Mouse (Mus musculus) adrenal gland (tissue): ENCODE measurements around the gene Poc1a.

Experiments
- intact Hi-C: fragments of 180-260 bp; cut with DNase I; formaldehyde crosslinking; loops from one replicate; pipeline ENCODE4 v1.15.1; 2025

Gene Poc1a

GRCm38 (mm10) chr9:106263381-106263924 lies 17.4 kb upstream of the Poc1a start:
- intact Hi-C loops, result no loop called here

GRCm38 (mm10) chr9:106265358-106266075 lies 15.3 kb upstream of the Poc1a start:
- intact Hi-C loops, result no loop called here

DNA sequence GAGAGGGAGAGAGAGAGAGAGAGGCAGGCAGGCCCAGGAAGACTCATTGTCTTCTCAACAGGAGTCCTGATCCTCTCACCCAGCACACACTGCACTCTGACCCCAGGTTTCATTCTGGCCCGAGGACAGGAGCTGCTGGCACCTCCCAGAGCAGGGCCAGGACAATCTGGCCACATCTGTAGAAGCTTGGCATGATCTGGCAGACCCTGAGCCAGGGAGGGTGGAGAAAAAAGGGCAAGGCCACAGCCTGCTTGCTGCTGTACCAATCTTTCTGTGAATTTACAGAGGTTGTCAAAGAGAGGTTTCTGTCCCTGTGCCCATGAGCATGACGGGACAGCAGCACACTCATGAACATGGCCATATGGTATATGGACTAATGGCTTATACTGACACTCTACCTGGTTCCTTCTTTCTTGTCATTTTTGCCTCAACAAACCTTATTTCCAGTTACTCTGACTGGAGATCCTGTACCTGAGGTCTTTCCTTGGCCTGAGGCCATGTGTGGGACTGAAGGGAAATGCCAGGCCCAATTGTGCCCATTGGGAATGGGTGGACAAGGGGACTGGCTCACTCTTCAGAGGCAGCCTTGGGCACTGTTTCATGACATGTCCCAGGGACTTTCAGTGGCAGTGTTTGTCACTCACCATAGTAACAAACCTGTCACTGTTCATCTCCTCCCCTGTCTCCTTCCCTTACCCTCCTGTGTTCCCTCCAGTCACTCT lies 13.8 kb upstream of the Poc1a start:
- intact Hi-C loops, result no loop called here

DNA sequence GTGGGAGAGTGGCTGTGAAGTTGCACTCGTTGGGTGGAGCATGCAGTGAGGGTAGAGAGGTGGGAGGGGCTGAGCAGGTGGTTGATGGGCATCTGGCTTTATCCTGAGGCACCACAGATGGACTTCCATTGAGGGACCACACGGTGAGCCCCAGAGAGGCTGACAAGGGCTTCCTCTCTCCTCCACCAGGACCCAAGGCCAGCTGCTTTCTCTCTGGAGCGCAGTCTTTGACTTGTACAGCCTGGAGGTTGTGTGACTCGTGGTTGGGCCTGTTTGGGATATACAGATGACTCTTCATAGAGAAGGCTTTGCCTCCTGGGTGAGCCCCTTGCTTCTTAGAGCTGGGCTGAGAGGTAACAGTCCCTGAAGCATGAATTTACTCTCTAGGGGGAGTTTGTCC lies 12.4 kb upstream of the Poc1a start:
- intact Hi-C loops, result no loop called here

GRCm38 (mm10) chr9:106269076-106269788 lies 11.6 kb upstream of the Poc1a start:
- intact Hi-C loops, result no loop called here

GRCm38 (mm10) chr9:106269879-106270278 lies 11.0 kb upstream of the Poc1a start:
- intact Hi-C loops, result loop anchor here (5.0 kb wide), 1 partner anchor 33 kb away; no protein-coding TSS in a partner anchor

DNA sequence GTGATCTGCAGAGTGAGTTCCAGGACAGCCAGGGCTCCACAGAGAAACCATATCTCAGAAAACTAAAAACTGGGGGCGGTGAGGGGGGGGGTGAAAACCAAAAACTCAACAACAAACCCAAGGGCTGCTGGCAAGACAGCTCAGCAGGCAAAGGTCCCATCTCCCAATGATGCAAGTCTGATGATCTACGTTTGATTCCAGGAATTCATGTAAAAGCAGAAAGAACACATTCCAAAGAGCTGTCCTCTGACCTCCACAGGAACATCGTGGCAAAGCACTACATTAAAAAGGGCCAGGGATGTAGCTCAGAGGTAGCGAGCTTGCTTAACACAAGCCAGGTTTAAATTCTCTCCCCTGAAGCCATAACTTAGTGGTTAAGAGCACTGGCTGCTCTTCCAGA lies 10.2 kb upstream of the Poc1a start:
- intact Hi-C loops, result loop anchor here (5.0 kb wide), 1 partner anchor 33 kb away; no protein-coding TSS in a partner anchor

DNA sequence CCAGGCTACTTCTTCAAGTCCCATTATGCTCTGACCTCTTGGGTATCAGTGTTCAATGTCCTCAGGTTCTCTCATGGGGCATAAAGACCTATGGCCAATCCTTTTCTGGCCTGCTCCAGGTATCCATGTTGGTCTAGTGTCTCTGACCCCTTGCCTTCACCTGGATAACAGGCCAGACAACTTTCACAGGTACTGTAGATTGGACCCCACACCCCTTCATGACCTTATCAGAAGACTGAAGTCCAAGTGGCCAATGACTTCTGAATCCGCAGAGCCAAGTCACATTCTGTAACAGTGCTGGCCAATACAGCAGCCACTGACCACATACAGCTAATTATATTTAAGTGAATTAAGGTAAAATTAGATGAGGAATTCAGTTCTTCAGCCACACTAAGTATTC lies 8.6 kb upstream of the Poc1a start:
- intact Hi-C loops, result loop anchor here (5.0 kb wide), 1 partner anchor 35 kb away; no protein-coding TSS in a partner anchor

DNA sequence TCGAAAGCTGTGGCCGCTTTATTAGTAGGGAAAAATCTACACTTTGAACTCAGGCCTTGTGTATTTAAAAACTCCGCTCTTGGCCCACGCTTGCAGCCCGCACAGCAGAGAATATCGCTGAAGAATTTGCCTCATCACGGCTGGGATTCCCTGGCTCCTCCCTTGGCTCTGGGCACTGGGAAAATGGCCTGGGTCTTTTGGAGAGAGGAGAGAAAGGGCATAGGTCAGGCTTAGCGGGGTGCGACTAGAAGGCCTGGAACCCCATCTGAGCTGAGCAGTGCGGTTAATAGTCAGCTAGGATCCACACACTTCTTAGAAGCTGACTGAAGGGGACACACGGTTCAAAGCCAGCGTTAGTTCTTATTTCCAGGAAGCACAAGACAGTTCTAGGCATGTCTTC lies 7.6 kb upstream of the Poc1a start:
- intact Hi-C loops, result loop anchor here (5.0 kb wide), 1 partner anchor 36 kb away; no protein-coding TSS in a partner anchor

GRCm38 (mm10) chr9:106273791-106274190 lies 7.1 kb upstream of the Poc1a start:
- intact Hi-C loops, result loop anchor here (5.0 kb wide), 1 partner anchor 36 kb away; no protein-coding TSS in a partner anchor

DNA sequence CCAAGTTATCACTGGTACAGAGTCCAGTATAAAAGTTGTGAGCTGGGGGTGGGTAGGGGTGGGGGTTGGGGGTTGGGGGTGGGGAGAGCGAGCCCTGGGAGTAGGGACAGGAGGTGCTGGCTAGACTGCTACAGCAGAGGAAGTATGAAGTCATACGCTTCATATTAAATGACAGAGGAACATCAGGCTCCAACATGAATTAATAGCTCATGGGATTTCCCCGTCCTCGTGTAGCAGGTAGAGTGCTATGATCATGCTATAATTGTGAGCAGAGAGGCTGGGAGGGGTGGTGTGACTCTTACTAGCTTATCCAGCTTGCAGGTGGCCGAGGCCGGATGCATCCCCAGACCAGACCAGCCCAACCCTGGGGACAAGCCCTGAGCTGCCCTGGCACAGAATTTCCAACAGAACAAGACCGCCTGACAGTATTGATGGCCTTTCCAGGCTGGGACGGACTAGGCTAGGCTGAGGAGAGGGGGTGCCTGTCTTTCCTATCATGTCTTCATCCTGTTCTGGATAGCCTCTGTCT lies 6.1 kb upstream of the Poc1a start:
- intact Hi-C loops, result loop anchor here (5.0 kb wide), 1 partner anchor 37 kb away; no protein-coding TSS in a partner anchor

DNA sequence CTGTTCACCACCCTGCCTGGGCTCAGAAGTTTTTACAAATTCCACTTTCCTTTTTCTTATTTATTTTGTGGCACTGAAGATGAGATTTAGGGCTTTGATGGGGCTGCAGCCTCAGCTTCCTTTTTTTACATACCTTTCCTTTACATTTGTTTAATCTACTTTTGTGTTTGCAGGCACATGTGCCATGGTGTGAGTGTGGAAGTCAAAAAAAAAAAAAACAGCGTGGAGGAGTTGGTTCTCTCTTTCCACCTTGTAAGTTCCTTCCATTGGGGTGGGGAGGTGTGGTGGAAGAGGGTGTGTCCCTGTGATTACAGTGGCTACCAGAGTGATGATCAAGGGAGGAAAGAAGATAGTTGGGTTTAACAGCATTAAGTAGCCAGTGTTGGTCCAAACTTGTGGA lies 5.1 kb upstream of the Poc1a start:
- intact Hi-C loops, result no loop called here

DNA sequence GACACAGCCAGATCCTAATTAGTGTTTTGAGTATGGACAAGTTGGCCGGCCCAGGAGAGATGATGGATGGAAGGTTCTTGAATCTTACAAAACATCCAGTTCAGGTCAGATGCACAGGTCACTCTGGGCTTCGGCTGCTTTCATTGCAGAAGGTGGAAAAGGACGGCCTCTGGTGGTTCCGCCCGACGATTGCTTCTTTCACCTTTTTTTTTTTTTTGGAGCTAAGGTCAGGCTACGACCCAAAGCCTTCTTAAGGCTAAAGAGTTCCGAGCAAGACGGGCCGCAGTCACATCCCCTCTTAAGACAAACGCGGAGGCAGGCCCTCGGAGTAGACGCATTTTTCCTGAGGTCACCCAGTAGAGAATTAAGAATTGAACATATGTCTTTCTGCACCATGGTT lies 475 bp upstream of the Poc1a start:
- intact Hi-C loops, result no loop called here

GRCm38 (mm10) chr9:106282024-106282423 lies 1.2 kb downstream of the Poc1a start:
- intact Hi-C loops, result no loop called here

GRCm38 (mm10) chr9:106287165-106287564 lies 6.3 kb downstream of the Poc1a start:
- intact Hi-C loops, result no loop called here

GRCm38 (mm10) chr9:106288864-106289263 lies 8.0 kb downstream of the Poc1a start:
- intact Hi-C loops, result loop anchor here (1.0 kb wide), 1 partner anchor 132 kb away; no protein-coding TSS in a partner anchor

DNA sequence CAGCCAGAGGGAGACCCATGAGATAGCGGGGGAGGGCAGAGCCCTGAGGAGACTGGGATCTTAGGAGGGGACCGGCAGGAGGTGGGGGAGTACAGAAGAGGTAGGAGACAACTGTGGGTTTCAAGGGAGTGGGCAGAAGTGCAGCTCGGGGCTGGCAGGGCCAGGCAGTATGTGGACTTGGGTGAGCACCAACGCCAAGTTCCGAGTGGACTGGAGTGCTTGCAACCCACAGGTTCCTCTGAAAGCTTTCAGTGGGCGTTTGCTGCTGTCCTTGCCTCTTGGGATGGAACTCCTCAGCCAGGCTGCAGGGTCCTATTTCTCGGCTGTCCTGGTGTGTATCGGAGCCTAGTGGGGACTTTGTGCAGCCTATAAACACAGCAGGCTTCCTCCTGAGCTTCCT lies 9.0 kb downstream of the Poc1a start:
- intact Hi-C loops, result loop anchor here (1.0 kb wide), 1 partner anchor 131 kb away; no protein-coding TSS in a partner anchor

DNA sequence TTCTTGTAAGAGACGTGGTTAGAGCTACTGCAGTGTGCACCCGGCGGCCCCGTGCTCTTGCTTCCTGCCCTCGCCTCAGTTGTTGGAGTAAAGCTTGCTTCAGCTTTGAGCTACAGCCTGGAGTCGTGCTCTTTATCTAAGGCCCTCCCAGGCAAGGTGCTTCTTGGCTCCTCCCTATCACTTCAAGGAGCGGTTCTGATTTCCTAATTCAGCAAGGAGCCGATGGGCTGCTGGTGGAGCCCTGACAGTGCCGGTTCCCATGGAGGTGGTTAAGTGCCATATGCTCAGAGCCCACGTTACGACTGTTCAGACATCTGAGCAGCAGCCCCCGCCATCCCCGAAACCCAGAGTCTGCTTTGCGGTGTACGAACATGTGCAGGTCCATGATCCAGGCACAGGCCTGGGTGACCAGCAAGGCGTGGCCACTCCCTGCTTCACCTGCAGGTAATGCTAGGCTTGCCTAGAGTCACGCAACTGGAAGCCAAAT lies 9.8 kb downstream of the Poc1a start:
- intact Hi-C loops, result no loop called here

DNA sequence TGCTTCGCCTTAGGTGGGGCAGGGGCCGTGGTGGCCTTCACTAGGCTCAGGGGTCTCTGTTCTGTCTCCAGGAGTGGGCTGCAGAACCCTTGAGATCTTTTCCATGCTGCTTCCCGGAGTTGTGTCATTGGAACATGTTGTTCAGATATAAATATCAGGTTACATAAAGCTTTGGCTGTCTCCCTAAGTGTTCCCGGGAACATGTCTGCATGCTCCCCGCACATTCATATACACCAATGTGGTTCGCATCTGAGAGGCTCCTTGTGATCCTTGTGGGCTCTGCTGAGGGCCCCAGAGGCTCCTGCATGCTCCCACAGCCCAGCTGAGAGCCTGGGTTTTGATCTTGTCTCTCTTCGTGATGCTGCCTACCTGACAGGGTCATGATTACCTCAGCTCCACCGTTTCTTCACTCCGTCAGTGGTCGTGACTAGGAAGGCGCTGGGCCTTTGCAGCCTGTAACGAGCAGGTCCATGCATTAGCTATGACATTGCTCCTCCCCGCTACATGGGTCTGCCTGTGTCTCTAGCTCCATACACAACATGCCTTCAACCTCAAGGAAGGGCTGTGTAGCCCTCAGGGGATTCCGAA lies 12.8 kb downstream of the Poc1a start:
- intact Hi-C loops, result no loop called here

GRCm38 (mm10) chr9:106296637-106297174 lies 15.8 kb downstream of the Poc1a start:
- intact Hi-C loops, result no loop called here
